Mouse (Mus musculus) forebrain, embryonic 15.5 days (tissue): ENCODE data around the gene Hyal2. TPM values are rescaled to one million over a fixed set of nuclear protein-coding genes. Genes with fewer than 3 reads are reported as not detected.
A peak's percentile ranks its signal among the peaks of the same experiment; 100 is the strongest.

Experiments
- ATAC-seq: fragments of 200-750 bp; cut with Nextera tagmentation; replicated peaks from 2 replicates; pipeline ENCODE4 v1.8.0; 2017; ENCODE audit warnings: mild to moderate bottlenecking, moderate TSS enrichment, moderate library complexity
- H3K27ac ChIP-seq: fragments of 300-500 bp; sonication (generic); replicated peaks from 2 replicates; pipeline ENCODE4 v1.5.1; 2015; ENCODE audit warnings: mild to moderate bottlenecking, inconsistent platforms
- H3K27me3 ChIP-seq: fragments of 300-500 bp; sonication (generic); 2 replicates; pipeline ENCODE4 v1.6.1; 2015; ENCODE audit warnings: inconsistent platforms
- H3K36me3 ChIP-seq: fragments of 300-500 bp; sonication (generic); 2 replicates; pipeline ENCODE4 v1.6.1; 2015; ENCODE audit warnings: mild to moderate bottlenecking, inconsistent platforms
- H3K4me1 ChIP-seq: fragments of 300-500 bp; sonication (generic); 2 replicates; pipeline ENCODE4 v1.6.1; 2015; ENCODE audit warnings: inconsistent platforms
- H3K4me2 ChIP-seq: fragments of 300-500 bp; sonication (generic); replicated peaks from 2 replicates; pipeline ENCODE4 v1.6.1; 2015; ENCODE audit warnings: mild to moderate bottlenecking, inconsistent platforms
- H3K4me3 ChIP-seq: fragments of 300-500 bp; sonication (generic); 2 replicates; pipeline ENCODE4 v1.5.1; 2015; ENCODE audit warnings: mild to moderate bottlenecking, inconsistent platforms
- H3K9ac ChIP-seq: fragments of 300-500 bp; sonication (generic); replicated peaks from 2 replicates; pipeline ENCODE4 v1.6.1; 2015; ENCODE audit warnings: mild to moderate bottlenecking, inconsistent platforms
- H3K9me3 ChIP-seq: fragments of 300-500 bp; sonication (generic); 2 replicates; pipeline ENCODE4 v1.6.1; 2016; ENCODE audit warnings: inconsistent platforms
- WGBS: fragments of 180-500 bp; shearing (Covaris S2); methylation state at CpG from one replicate; pipeline ENCODE4 v1.1.7; 2015; ENCODE audit warnings: mixed read lengths; 5-methylcytosine and 5-hydroxymethylcytosine counted together
- polyA plus RNA-seq: library from polyadenylated mRNA; unstranded; fragments of >200 nt; fragmentation: Nextera tagmentation; extraction: Ambion mirVana; gene quantifications from 2 replicates; pipeline ENCODE4 v1.2.1, GENCODE M21; 2015

Hyal2 gene
- polyA plus RNA-seq, 1 experiment from 2014 or later = 75.3 TPM

- Histone ChIP-seq H3K4me3 (no peak overlapping the region), H3K9ac (no peak overlapping the region), H3K27me3 (no peaks in the 10 kb centered on the region), H3K9me3 (no peaks in the 10 kb centered on the region), H3K36me3 (no peaks in the 10 kb centered on the region), H3K27ac (no peak overlapping the region), H3K4me1 (peaks cover 9% of the 10 kb centered on the region), H3K4me2 (no peak overlapping the region)
- ATAC-seq = no peak
- 77% methylated on average over 14 of the region's 14 CpGs for WGBS
Measured at GRCm38 (mm10) chr9:107599842-107600241, 32.1 kb downstream of the Hyal2 start.

- no peak for ATAC-seq
- no peak overlapping the region for H3K4me3 ChIP-seq
- H3K9ac ChIP-seq = no peak overlapping the region
- H3K27ac ChIP-seq = no peak overlapping the region
- 80% methylated on average over 12 of the region's 12 CpGs for WGBS
- H3K4me2 ChIP-seq = no peak overlapping the region
- no peaks in the 10 kb centered on the region for H3K27me3 ChIP-seq
- H3K36me3 ChIP-seq = no peaks in the 10 kb centered on the region
- H3K4me1 ChIP-seq = peaks cover 10% of the 10 kb centered on the region
- H3K9me3 ChIP-seq = no peaks in the 10 kb centered on the region
Measured at GRCm38 (mm10) chr9:107600745-107601144, 33.0 kb downstream of the Hyal2 start.

- H3K4me2 ChIP-seq = no peak overlapping the region
Measured at GRCm38 (mm10) chr9:107601275-107601674, 33.5 kb downstream of the Hyal2 start.

GRCm38 (mm10) chr9:107602068-107602648 lies 34.4 kb downstream of the Hyal2 start:
- 12% methylated on average over 10 of the region's 10 CpGs for WGBS
- Histone ChIP-seq H3K9ac (peak overlapping the region; percentile 36; the same call in 1 of the 2 replicates), H3K27me3 (no peaks in the 10 kb centered on the region), H3K9me3 (no peaks in the 10 kb centered on the region), H3K36me3 (no peaks in the 10 kb centered on the region), H3K4me3 (no peak overlapping the region), H3K4me1 (peaks cover 10% of the 10 kb centered on the region), H3K27ac (0 out of 2 replicates have a peak overlapping the region, but pooled peaks have one; percentile 20), H3K4me2 (no peak overlapping the region)
- ATAC-seq = peak; percentile 76

More at GRCm38 (mm10) chr9:107601275-107601674, 33.5 kb downstream of the Hyal2 start:
- H3K9ac ChIP-seq = no peak overlapping the region
- no peak overlapping the region for H3K27ac ChIP-seq
- 87% methylated on average over 11 of the region's 11 CpGs for WGBS
- H3K36me3 ChIP-seq = no peaks in the 10 kb centered on the region
- H3K4me1 ChIP-seq = peaks cover 10% of the 10 kb centered on the region
- H3K27me3 ChIP-seq = no peaks in the 10 kb centered on the region
- ATAC-seq = no peak
- H3K9me3 ChIP-seq = no peaks in the 10 kb centered on the region
- no peak overlapping the region for H3K4me3 ChIP-seq

GRCm38 (mm10) chr9:107603251-107603650 lies 35.5 kb downstream of the Hyal2 start:
- 81% methylated on average over 6 of the region's 6 CpGs for WGBS

GRCm38 (mm10) chr9:107605041-107605661 lies 37.4 kb downstream of the Hyal2 start:
- ATAC-seq = no peak
- 47% methylated on average over 23 of the region's 23 CpGs for WGBS
- H3K9ac ChIP-seq = no peak overlapping the region
- no peak overlapping the region for H3K27ac ChIP-seq
- no peaks in the 10 kb centered on the region for H3K9me3 ChIP-seq
- no peak overlapping the region for H3K4me2 ChIP-seq
- no peaks in the 10 kb centered on the region for H3K27me3 ChIP-seq
- no peak overlapping the region for H3K4me3 ChIP-seq
- H3K4me1 ChIP-seq = peaks cover 17% of the 10 kb centered on the region
- H3K36me3 ChIP-seq = no peaks in the 10 kb centered on the region

More at GRCm38 (mm10) chr9:107603251-107603650, 35.5 kb downstream of the Hyal2 start:
- peaks cover 13% of the 10 kb centered on the region for H3K4me1 ChIP-seq
- no peak overlapping the region for H3K9ac ChIP-seq
- ATAC-seq = no peak
- no peaks in the 10 kb centered on the region for H3K36me3 ChIP-seq
- no peaks in the 10 kb centered on the region for H3K9me3 ChIP-seq
- H3K27ac ChIP-seq = no peak overlapping the region
- no peaks in the 10 kb centered on the region for H3K27me3 ChIP-seq
- no peak overlapping the region for H3K4me3 ChIP-seq
- H3K4me2 ChIP-seq = no peak overlapping the region

GRCm38 (mm10) chr9:107606591-107606990 lies 38.8 kb downstream of the Hyal2 start:
- no peaks in the 10 kb centered on the region for H3K27me3 ChIP-seq
- no peak for ATAC-seq
- H3K4me2 ChIP-seq = no peak overlapping the region
- H3K4me1 ChIP-seq = peaks cover 22% of the 10 kb centered on the region
- H3K9ac ChIP-seq = no peak overlapping the region
- H3K4me3 ChIP-seq = no peak overlapping the region
- no peak overlapping the region for H3K27ac ChIP-seq
- 29% methylated on average over 9 of the region's 9 CpGs for WGBS
- no peaks in the 10 kb centered on the region for H3K9me3 ChIP-seq
- no peaks in the 10 kb centered on the region for H3K36me3 ChIP-seq

GRCm38 (mm10) chr9:107607036-107607435 lies 39.3 kb downstream of the Hyal2 start:
- Histone ChIP-seq H3K4me1 (peaks cover 26% of the 10 kb centered on the region), H3K9ac (no peak overlapping the region), H3K4me3 (no peak overlapping the region), H3K27ac (no peak overlapping the region), H3K9me3 (no peaks in the 10 kb centered on the region), H3K4me2 (no peak overlapping the region), H3K36me3 (no peaks in the 10 kb centered on the region), H3K27me3 (no peaks in the 10 kb centered on the region)
- ATAC-seq = no peak
- 78% methylated on average over 2 of the region's 2 CpGs for WGBS

GRCm38 (mm10) chr9:107607653-107608245 lies 40.0 kb downstream of the Hyal2 start:
- WGBS = 59% methylated on average over 9 of the region's 9 CpGs
- Histone ChIP-seq H3K9me3 (no peaks in the 10 kb centered on the region), H3K4me1 (peaks cover 24% of the 10 kb centered on the region), H3K27me3 (no peaks in the 10 kb centered on the region), H3K36me3 (no peaks in the 10 kb centered on the region), H3K9ac (no peak overlapping the region), H3K27ac (no peak overlapping the region), H3K4me3 (no peak overlapping the region), H3K4me2 (no peak overlapping the region)
- ATAC-seq = no peak

- Histone ChIP-seq H3K4me3 (no peak within 1 kb of the TSS), H3K27ac (no peak within 1 kb of the TSS), H3K9me3 (no peaks in the 10 kb centered on the region), H3K4me2 (no peak within 1 kb of the TSS), H3K9ac (no peak within 1 kb of the TSS), H3K27me3 (no peaks in the 10 kb centered on the region), H3K4me1 (peaks cover 29% of the 10 kb centered on the region), H3K36me3 (0 out of 2 replicates have a peak, but pooled peaks cover 2% of the 10 kb centered on the region)
- ATAC-seq = no peak
- 36% methylated on average over 12 of the region's 12 CpGs for WGBS
Measured at GRCm38 (mm10) chr9:107608741-107609432, 41.1 kb downstream of the Hyal2 start, which contains the start of gene Sema3b. Gene Sema3b, minus strand, starts transcription at chr9:107609229.

- ATAC-seq = no peak
- 60% methylated on average over 4 of the region's 4 CpGs for WGBS
- peaks cover 29% of the 10 kb centered on the region for H3K4me1 ChIP-seq
Measured at GRCm38 (mm10) chr9:107609433-107609830, 41.7 kb downstream of the Hyal2 start.

More at GRCm38 (mm10) chr9:107609433-107609830, 41.7 kb downstream of the Hyal2 start:
- Histone ChIP-seq H3K9ac (no peak overlapping the region), H3K27me3 (no peaks in the 10 kb centered on the region), H3K4me3 (no peak overlapping the region), H3K4me2 (no peak overlapping the region), H3K9me3 (no peaks in the 10 kb centered on the region), H3K27ac (no peak overlapping the region), H3K36me3 (peaks cover 3% of the 10 kb centered on the region; the same call in 1 of the 2 replicates)
